Mouse (Mus musculus) forebrain, embryonic 15.5 days (tissue): ENCODE data around the gene Ttll3. TPM values are rescaled to one million over a fixed set of nuclear protein-coding genes. Genes with fewer than 3 reads are reported as not detected.

ENCODE experiments used
- ATAC-seq: fragments of 200-750 bp; cut with Nextera tagmentation; replicated peaks from 2 replicates; pipeline ENCODE4 v1.8.0; 2017; ENCODE audit warnings: mild to moderate bottlenecking, moderate TSS enrichment, moderate library complexity
- H3K27ac ChIP-seq: fragments of 300-500 bp; sonication (generic); replicated peaks from 2 replicates; pipeline ENCODE4 v1.5.1; 2015; ENCODE audit warnings: mild to moderate bottlenecking, inconsistent platforms
- H3K27me3 ChIP-seq: fragments of 300-500 bp; sonication (generic); 2 replicates; pipeline ENCODE4 v1.6.1; 2015; ENCODE audit warnings: inconsistent platforms
- H3K36me3 ChIP-seq: fragments of 300-500 bp; sonication (generic); 2 replicates; pipeline ENCODE4 v1.6.1; 2015; ENCODE audit warnings: mild to moderate bottlenecking, inconsistent platforms
- H3K4me1 ChIP-seq: fragments of 300-500 bp; sonication (generic); 2 replicates; pipeline ENCODE4 v1.6.1; 2015; ENCODE audit warnings: inconsistent platforms
- H3K4me2 ChIP-seq: fragments of 300-500 bp; sonication (generic); replicated peaks from 2 replicates; pipeline ENCODE4 v1.6.1; 2015; ENCODE audit warnings: mild to moderate bottlenecking, inconsistent platforms
- H3K4me3 ChIP-seq: fragments of 300-500 bp; sonication (generic); 2 replicates; pipeline ENCODE4 v1.5.1; 2015; ENCODE audit warnings: mild to moderate bottlenecking, inconsistent platforms
- H3K9ac ChIP-seq: fragments of 300-500 bp; sonication (generic); replicated peaks from 2 replicates; pipeline ENCODE4 v1.6.1; 2015; ENCODE audit warnings: mild to moderate bottlenecking, inconsistent platforms
- H3K9me3 ChIP-seq: fragments of 300-500 bp; sonication (generic); 2 replicates; pipeline ENCODE4 v1.6.1; 2016; ENCODE audit warnings: inconsistent platforms
- WGBS: fragments of 180-500 bp; shearing (Covaris S2); methylation state at CpG from one replicate; pipeline ENCODE4 v1.1.7; 2015; ENCODE audit warnings: mixed read lengths; 5-methylcytosine and 5-hydroxymethylcytosine counted together
- polyA plus RNA-seq: library from polyadenylated mRNA; unstranded; fragments of >200 nt; fragmentation: Nextera tagmentation; extraction: Ambion mirVana; gene quantifications from 2 replicates; pipeline ENCODE4 v1.2.1, GENCODE M21; 2015

The Ttll3 gene
- polyA plus RNA-seq, 1 experiment from 2014 or later, result 8.1 TPM

DNA sequence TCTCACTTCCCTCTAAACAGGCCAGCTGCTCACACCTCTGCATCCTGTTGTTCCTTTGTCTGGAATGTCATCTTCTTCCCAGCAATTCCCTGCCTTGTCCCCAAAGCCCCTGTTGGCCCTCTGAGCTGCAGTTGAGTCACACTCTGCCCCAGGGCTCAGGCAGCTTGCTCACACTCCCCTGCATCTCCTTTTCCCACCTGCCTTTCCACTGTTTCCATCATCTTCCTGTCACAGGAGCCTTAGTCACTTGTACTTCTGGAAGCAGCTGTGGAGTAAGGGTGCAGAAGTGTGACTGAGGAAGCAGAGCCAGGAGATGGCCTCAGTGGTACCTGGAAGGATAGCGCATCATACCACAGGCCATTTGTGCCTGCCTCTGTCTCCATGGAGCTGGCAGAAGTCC, 26.8 kb upstream of the Ttll3 start:
- Histone ChIP-seq H3K4me1 (no peaks in the 10 kb centered on the region), H3K27ac (no peak overlapping the region), H3K9ac (no peak overlapping the region), H3K36me3 (peaks cover 7% of the 10 kb centered on the region; the same call in 1 of the 2 replicates), H3K4me3 (no peak overlapping the region), H3K9me3 (no peaks in the 10 kb centered on the region), H3K4me2 (no peak overlapping the region), H3K27me3 (no peaks in the 10 kb centered on the region)
- 90% methylated on average over 1 of the region's 1 CpGs for WGBS
- ATAC-seq, result no peak

- H3K9ac ChIP-seq, result no peak overlapping the region
- no peaks in the 10 kb centered on the region for H3K4me1 ChIP-seq
- H3K36me3 ChIP-seq, result peaks cover 26% of the 10 kb centered on the region
- H3K4me2 ChIP-seq, result no peak overlapping the region
- no peaks in the 10 kb centered on the region for H3K9me3 ChIP-seq
- no peak overlapping the region for H3K4me3 ChIP-seq
- no peak for ATAC-seq
- H3K27me3 ChIP-seq, result no peaks in the 10 kb centered on the region
- no peak overlapping the region for H3K27ac ChIP-seq
- 72% methylated on average over 8 of the region's 8 CpGs for WGBS
Observed at GRCm38 (mm10) chr6:113364518-113365135, 24.4 kb upstream of the Ttll3 start.

- Histone ChIP-seq H3K4me1 (no peaks in the 10 kb centered on the region), H3K4me2 (no peak overlapping the region), H3K27ac (no peak overlapping the region), H3K4me3 (no peak overlapping the region), H3K36me3 (peaks cover 46% of the 10 kb centered on the region), H3K27me3 (no peaks in the 10 kb centered on the region), H3K9me3 (no peaks in the 10 kb centered on the region), H3K9ac (no peak overlapping the region)
- WGBS, result 92% methylated on average over 6 of the region's 6 CpGs
- ATAC-seq, result no peak
Observed at GRCm38 (mm10) chr6:113366639-113367038, 22.4 kb upstream of the Ttll3 start.

GRCm38 (mm10) chr6:113367574-113367973, 21.5 kb upstream of the Ttll3 start:
- Histone ChIP-seq H3K27ac (no peak overlapping the region), H3K4me2 (no peak overlapping the region), H3K9ac (no peak overlapping the region), H3K4me3 (no peak overlapping the region), H3K4me1 (no peaks in the 10 kb centered on the region), H3K27me3 (no peaks in the 10 kb centered on the region), H3K36me3 (peaks cover 55% of the 10 kb centered on the region), H3K9me3 (no peaks in the 10 kb centered on the region)
- ATAC-seq, result no peak
- 93% methylated on average over 1 of the region's 1 CpGs for WGBS

DNA sequence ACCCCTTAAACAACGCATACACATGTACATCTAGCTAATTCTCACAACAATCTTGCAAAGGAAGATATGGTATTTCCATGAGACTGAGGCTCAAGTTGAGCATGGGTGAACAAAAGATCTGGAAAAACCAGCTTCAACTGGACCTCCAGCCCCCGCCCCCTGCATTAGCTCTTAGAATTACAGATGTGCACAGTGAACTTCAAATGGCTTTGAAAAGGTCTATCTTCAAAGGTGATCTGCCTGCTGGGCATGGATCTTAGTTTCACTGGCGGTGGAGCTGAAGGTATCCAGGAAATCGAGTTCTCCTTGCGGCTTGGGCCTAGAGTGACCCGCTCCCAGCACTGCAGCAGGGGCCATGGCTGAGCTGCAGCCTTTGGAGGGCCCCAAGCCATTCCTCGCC, 20.9 kb upstream of the Ttll3 start:
- no peak for ATAC-seq
- Histone ChIP-seq H3K27me3 (no peaks in the 10 kb centered on the region), H3K4me3 (no peak overlapping the region), H3K9ac (no peak overlapping the region), H3K9me3 (no peaks in the 10 kb centered on the region), H3K27ac (no peak overlapping the region), H3K36me3 (peaks cover 61% of the 10 kb centered on the region), H3K4me1 (no peaks in the 10 kb centered on the region), H3K4me2 (no peak overlapping the region)
- WGBS, result 88% methylated on average over 7 of the region's 7 CpGs

DNA sequence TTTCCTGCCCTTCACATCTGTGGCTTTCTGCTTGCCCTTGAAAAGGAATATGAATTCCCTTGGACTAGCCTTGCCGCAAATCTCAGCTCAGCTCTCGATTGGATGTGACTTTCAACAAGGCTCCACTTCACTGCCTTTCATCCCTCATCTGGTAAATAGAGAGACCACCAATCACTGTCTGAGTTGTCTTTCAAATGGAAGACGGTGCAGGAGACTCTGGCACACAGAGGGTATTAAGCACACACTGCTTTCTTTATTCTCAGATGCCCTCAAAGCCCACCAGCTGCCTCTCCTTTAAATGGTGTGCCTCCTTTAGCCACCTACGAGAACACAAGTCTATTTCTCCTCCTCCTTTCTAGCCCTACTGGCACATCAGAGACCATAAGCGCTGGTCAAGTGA, 20.5 kb upstream of the Ttll3 start:
- H3K4me1 ChIP-seq, result no peaks in the 10 kb centered on the region
- no peak for ATAC-seq
- no peak overlapping the region for H3K4me2 ChIP-seq
- no peaks in the 10 kb centered on the region for H3K27me3 ChIP-seq
- H3K9ac ChIP-seq, result no peak overlapping the region
- no peaks in the 10 kb centered on the region for H3K9me3 ChIP-seq
- WGBS, result 70% methylated on average over 5 of the region's 5 CpGs
- H3K27ac ChIP-seq, result no peak overlapping the region
- H3K36me3 ChIP-seq, result peaks cover 65% of the 10 kb centered on the region
- H3K4me3 ChIP-seq, result no peak overlapping the region

DNA sequence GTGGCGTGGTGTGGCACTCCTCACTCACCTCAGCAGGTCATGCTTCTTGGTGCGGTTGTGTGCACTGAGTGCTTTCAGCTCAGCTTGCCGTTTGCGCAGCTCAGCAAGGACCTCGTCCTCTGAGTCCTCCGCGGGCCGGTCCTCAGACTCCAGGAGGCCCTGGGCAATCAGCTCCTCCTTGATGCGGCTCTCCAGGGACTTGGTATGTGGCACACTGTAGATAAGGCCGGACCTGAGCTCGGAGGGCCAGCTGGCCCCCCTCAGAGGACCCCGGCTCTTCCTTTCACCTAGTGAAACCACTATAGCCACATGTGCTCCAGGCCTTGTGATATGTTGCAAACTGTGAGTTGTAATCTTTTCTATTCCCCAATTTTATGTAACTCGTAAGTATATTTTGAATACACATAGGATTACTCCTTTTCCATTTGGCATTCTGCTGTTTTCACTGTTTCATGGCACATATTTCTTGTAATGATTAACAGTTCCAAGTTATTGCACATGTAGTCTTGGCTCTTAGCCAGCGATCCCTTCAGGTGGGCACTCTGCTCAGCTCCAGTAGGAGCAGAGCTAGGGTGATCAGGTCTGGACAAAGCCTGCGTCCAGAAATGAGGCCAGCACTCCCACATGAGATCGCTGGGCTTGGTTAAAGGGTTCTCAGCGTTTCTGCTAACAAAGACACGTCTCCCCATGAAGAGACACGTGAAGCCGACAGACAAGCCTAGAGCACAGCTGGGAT, 18.7 kb upstream of the Ttll3 start:
- Histone ChIP-seq H3K4me3 (no peak overlapping the region), H3K36me3 (peaks cover 83% of the 10 kb centered on the region), H3K9ac (no peak overlapping the region), H3K4me2 (no peak overlapping the region), H3K27ac (no peak overlapping the region), H3K27me3 (no peaks in the 10 kb centered on the region), H3K4me1 (no peaks in the 10 kb centered on the region), H3K9me3 (no peaks in the 10 kb centered on the region)
- WGBS, result 93% methylated on average over 20 of the region's 20 CpGs
- no peak for ATAC-seq

- H3K4me2 ChIP-seq, result no peak overlapping the region
- peaks cover 14% of the 10 kb centered on the region for H3K4me1 ChIP-seq
- H3K4me3 ChIP-seq, result no peak overlapping the region
- peaks cover 72% of the 10 kb centered on the region for H3K36me3 ChIP-seq
- no peak overlapping the region for H3K9ac ChIP-seq
- H3K27me3 ChIP-seq, result no peaks in the 10 kb centered on the region
- no peak for ATAC-seq
- no peak overlapping the region for H3K27ac ChIP-seq
- no peaks in the 10 kb centered on the region for H3K9me3 ChIP-seq
- 96% methylated on average over 4 of the region's 4 CpGs for WGBS
Observed at GRCm38 (mm10) chr6:113373491-113373890, 15.6 kb upstream of the Ttll3 start.

- H3K36me3 ChIP-seq, result peaks cover 54% of the 10 kb centered on the region
- no peak for ATAC-seq
Observed at GRCm38 (mm10) chr6:113377172-113377495, 11.9 kb upstream of the Ttll3 start.

DNA sequence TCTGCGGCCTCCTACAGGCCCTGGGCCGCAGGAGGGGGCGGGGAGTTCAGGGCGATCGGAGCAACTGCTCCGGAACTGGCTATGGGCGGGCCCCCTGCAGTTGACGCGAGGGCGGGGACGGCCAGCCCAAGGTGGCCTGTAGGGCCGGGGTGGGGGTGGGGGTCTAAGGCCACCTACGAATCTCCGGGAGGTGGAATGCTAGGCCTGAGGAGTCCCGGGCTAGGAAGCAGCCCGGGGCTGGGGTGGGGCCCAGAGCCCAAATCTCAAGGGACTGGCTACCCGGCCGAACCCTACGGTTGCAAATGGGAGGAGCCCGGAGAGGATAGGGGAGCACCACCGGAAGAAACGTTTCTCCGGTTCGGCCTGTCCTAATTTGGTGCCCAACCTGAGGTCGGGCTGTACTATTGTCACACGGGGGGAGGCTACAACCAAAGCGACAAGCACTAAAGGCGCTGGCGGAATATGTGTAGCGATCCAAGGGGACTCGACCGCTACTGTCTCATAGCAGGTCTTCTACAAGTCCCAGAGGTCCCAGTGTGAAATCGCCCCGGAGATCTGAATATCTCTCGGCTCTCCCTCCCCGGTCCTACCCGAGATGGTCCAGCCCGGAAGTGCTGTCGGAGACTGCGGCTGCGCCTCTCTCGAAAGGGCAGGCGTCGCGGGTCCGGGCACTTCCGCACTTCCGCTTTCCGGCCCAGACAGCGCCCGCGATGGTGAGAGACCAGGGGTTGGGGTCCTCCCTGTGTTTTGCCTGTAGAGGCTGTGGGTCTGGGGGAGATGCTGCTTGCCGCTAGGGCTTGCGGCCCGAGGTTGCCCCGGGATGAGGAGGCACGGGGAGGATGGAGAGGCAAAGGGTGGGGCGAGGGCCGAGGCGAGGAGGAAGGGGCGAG, 11.3 kb upstream of the Ttll3 start, which contains the start of the genes Tada3 and Arpc4:
Gene Tada3, minus strand, starts transcription at position 388 of the 890 bp plus-strand sequence.
Gene Arpc4, plus strand, starts transcription at position 620 of the 890 bp plus-strand sequence.
- Histone ChIP-seq H3K36me3 (peaks cover 50% of the 10 kb centered on the region), H3K9ac (peak within 1 kb of the TSS; percentile 91), H3K4me1 (peaks cover 28% of the 10 kb centered on the region), H3K9me3 (no peaks in the 10 kb centered on the region), H3K4me2 (peak within 1 kb of the TSS; percentile 92), H3K27ac (peak within 1 kb of the TSS; percentile 93), H3K27me3 (no peaks in the 10 kb centered on the region), H3K4me3 (peak within 1 kb of the TSS; percentile 92)
- ATAC-seq, result peak; percentile 96
- WGBS, result under 1% methylated on average over 60 of the region's 61 CpGs

More at GRCm38 (mm10) chr6:113377172-113377495, 11.9 kb upstream of the Ttll3 start:
- no peaks in the 10 kb centered on the region for H3K9me3 ChIP-seq
- H3K4me1 ChIP-seq, result peaks cover 28% of the 10 kb centered on the region
- peak overlapping the region; percentile 92 for H3K4me3 ChIP-seq
- H3K27me3 ChIP-seq, result no peaks in the 10 kb centered on the region
- H3K9ac ChIP-seq, result peak overlapping the region; percentile 91
- H3K4me2 ChIP-seq, result peak overlapping the region; percentile 92
- H3K27ac ChIP-seq, result peak overlapping the region; percentile 93
- 9% methylated on average over 7 of the region's 7 CpGs for WGBS

DNA sequence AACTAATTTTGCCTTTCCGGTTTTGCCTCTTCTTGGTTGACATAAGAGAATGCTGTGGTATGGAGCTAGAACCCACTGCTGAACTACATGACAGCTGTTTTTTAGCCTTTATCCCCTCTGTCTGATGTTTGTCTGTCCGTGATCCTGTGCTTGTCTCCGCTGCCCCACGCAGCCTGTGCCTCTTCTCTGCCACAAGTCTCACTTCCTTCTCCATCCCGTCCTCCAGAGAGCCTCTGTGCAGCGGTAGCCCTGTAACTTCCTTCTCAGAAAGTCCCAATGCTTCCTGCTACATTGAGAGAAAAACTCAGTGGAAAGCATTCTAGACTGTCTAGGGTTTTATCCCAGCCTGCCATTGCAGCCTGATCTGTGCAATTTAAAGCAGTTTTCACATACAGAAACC, 9.8 kb upstream of the Ttll3 start:
- Histone ChIP-seq H3K27ac (no peak overlapping the region), H3K4me2 (peak overlapping the region; percentile 92), H3K4me3 (peak overlapping the region; percentile 92; the same call in 1 of the 2 replicates), H3K27me3 (no peaks in the 10 kb centered on the region), H3K4me1 (peaks cover 28% of the 10 kb centered on the region), H3K9ac (no peak overlapping the region), H3K9me3 (no peaks in the 10 kb centered on the region), H3K36me3 (peaks cover 49% of the 10 kb centered on the region)
- 91% methylated on average over 6 of the region's 6 CpGs for WGBS
- no peak for ATAC-seq

DNA sequence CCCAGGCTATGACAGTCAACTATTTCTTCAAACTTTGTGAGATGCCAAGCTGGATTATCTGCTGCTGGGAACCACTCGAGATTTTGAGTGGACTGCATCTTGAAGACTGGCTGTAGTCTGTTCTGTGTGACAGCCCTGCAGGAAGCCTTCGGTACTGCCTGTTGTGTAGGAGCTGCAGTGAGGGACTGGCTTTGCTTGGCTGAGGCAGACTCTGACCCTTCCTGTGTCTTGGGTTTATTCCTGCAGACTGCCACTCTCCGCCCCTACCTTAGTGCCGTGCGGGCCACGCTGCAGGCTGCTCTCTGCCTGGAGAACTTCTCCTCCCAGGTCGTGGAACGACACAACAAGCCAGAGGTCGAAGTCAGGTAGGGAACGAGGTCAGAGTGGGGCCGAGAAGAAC, 8.6 kb upstream of the Ttll3 start:
- Histone ChIP-seq H3K9ac (no peak overlapping the region), H3K27ac (no peak overlapping the region), H3K9me3 (no peaks in the 10 kb centered on the region), H3K4me1 (peaks cover 28% of the 10 kb centered on the region), H3K36me3 (peaks cover 49% of the 10 kb centered on the region), H3K4me3 (no peak overlapping the region), H3K27me3 (no peaks in the 10 kb centered on the region), H3K4me2 (no peak overlapping the region)
- WGBS, result 95% methylated on average over 11 of the region's 11 CpGs
- ATAC-seq, result no peak
